Mouse (Mus musculus) left cerebral cortex, adult 2 months (tissue): Measurements from ENCODE around the gene Mipol1. TPM values are rescaled to one million over a fixed set of nuclear protein-coding genes. Genes with fewer than 3 reads are reported as not detected.
"Not testable (repeated sequence)": the region's sequence is repeated elsewhere in the genome, so short reads cannot be mapped to it uniquely, and the experiment has no call there.

Source experiments
- DNase-seq, 2 experiments: peaks; one replicate each; pipeline ENCODE4 v3.0.0; 2021 to 2022; ENCODE audit warnings: low spot score in 2 of 2, mixed read lengths in 1 of 2; ENCODE audit errors: extremely low spot score in 1 of 2
- H3K27ac ChIP-seq: fragments of 200-600 bp; 2 replicates; pipeline ENCODE4 v1.8.1; 2022
- H3K4me3 ChIP-seq: fragments of 200-600 bp; 2 replicates; pipeline ENCODE4 v1.8.1; 2022
- CTCF ChIP-seq: fragments of 200-600 bp; IDR thresholded peaks from 2 replicates; pipeline ENCODE4 v1.8.1; 2022; ENCODE audit warnings: antibody characterized with exemption, mild to moderate bottlenecking, moderate library complexity
- intact Hi-C: fragments of 180-260 bp; cut with DNase I; formaldehyde crosslinking; loops from one replicate; pipeline ENCODE4 v1.15.1; 2025
- total RNA-seq, 2 experiments: library from RNA; stranded (reverse); gene quantifications; 2 replicates each; pipeline ENCODE4 v1.2.3; 2021

Gene Mipol1
- total RNA-seq, 2 experiments from 2014 or later, result 5.4 to 6.4 TPM

- no peak for TF ChIP-seq CTCF
- DNase-seq, result no peak
- H3K27ac ChIP-seq, result no peak overlapping the region
- intact Hi-C loops, result no loop called here
- H3K4me3 ChIP-seq, result no peak overlapping the region
Measured at GRCm38 (mm10) chr12:57387588-57388292, 157.5 kb downstream of the Mipol1 start.

GRCm38 (mm10) chr12:57399547-57399946 lies 169.3 kb downstream of the Mipol1 start:
- intact Hi-C loops, result no loop called here
- no peak for TF ChIP-seq CTCF

GRCm38 (mm10) chr12:57400186-57400585 lies 170.0 kb downstream of the Mipol1 start:
- no peak for DNase-seq
- no peak for TF ChIP-seq CTCF
- intact Hi-C loops, result no loop called here
- Histone ChIP-seq H3K27ac (no peak overlapping the region), H3K4me3 (no peak overlapping the region)

More at GRCm38 (mm10) chr12:57399547-57399946, 169.3 kb downstream of the Mipol1 start:
- DNase-seq, result no peak
- Histone ChIP-seq H3K4me3 (no peak overlapping the region), H3K27ac (no peak overlapping the region)

GRCm38 (mm10) chr12:57401126-57401525 lies 170.9 kb downstream of the Mipol1 start:
- DNase-seq, result no peak
- no peak overlapping the region for H3K27ac ChIP-seq
- TF ChIP-seq CTCF, result no peak
- intact Hi-C loops, result no loop called here
- H3K4me3 ChIP-seq, result no peak overlapping the region

GRCm38 (mm10) chr12:57402360-57402759 lies 172.1 kb downstream of the Mipol1 start:
- intact Hi-C loops, result no loop called here
- H3K4me3 ChIP-seq, result no peak overlapping the region
- H3K27ac ChIP-seq, result no peak overlapping the region
- DNase-seq, result no peak
- TF ChIP-seq CTCF, result no peak

GRCm38 (mm10) chr12:57409976-57410375 lies 179.7 kb downstream of the Mipol1 start:
- intact Hi-C loops, result no loop called here
- Histone ChIP-seq H3K27ac (no peak overlapping the region), H3K4me3 (no peak overlapping the region)
- no peak for DNase-seq
- no peak for TF ChIP-seq CTCF

- no peak overlapping the region for H3K27ac ChIP-seq
- no peak for TF ChIP-seq CTCF
- H3K4me3 ChIP-seq, result no peak overlapping the region
- no peak for DNase-seq
- intact Hi-C loops, result no loop called here
Measured at GRCm38 (mm10) chr12:57413833-57414232, 183.6 kb downstream of the Mipol1 start.

- Histone ChIP-seq H3K4me3 (no peak overlapping the region), H3K27ac (no peak overlapping the region)
- TF ChIP-seq CTCF, result no peak
- intact Hi-C loops, result no loop called here
- DNase-seq, result no peak
Measured at GRCm38 (mm10) chr12:57424902-57425301, 194.7 kb downstream of the Mipol1 start.

- TF ChIP-seq CTCF, result no peak
- Histone ChIP-seq H3K27ac (no peak overlapping the region), H3K4me3 (no peak overlapping the region)
- intact Hi-C loops, result no loop called here
- no peak for DNase-seq
Measured at GRCm38 (mm10) chr12:57428243-57428642, 198.0 kb downstream of the Mipol1 start.

GRCm38 (mm10) chr12:57428767-57429166 lies 198.5 kb downstream of the Mipol1 start:
- H3K27ac ChIP-seq, result no peak overlapping the region
- DNase-seq, result no peak
- no peak overlapping the region for H3K4me3 ChIP-seq
- no peak for TF ChIP-seq CTCF
- intact Hi-C loops, result no loop called here

- intact Hi-C loops, H3K4me3 ChIP-seq, H3K27ac ChIP-seq, DNase-seq: not testable (repeated sequence)
Measured at GRCm38 (mm10) chr12:57436939-57437659, 206.9 kb downstream of the Mipol1 start.

- no peak for TF ChIP-seq CTCF
- intact Hi-C loops, result no loop called here
- no peak overlapping the region for H3K27ac ChIP-seq
- no peak overlapping the region for H3K4me3 ChIP-seq
- no peak for DNase-seq
Measured at GRCm38 (mm10) chr12:57444281-57444903, 214.2 kb downstream of the Mipol1 start.
